Mouse (Mus musculus) right cerebral cortex, postnatal 10 days (tissue): Measurements from ENCODE around the gene Atp5s.
A peak's percentile ranks its signal among the peaks of the same experiment; 100 is the strongest.

Source experiments
- DNase-seq, 2 experiments: peaks; one replicate each; pipeline ENCODE4 v3.0.0; 2021; ENCODE audit warnings: low spot score in 2 of 2

The Atp5s gene

DNA sequence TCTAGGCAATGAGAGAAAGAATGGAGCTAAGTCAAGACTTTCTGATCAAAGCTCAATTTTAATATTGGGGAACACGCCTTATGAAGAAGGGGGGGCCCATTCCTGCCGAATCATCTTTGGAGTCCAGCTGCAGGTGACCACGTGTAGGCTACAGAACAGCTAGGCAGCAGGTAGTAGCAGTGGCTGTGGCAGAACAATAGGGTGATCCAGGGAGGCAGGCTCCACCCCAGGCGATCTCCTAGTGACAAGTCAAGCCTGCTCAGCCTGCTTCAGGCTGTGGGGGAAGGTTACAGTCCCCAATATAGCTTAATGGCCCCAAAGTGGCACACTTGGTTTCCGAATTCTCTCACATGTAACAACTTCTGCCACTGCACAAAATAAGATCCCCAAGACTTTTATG, 7.5 kb downstream of the Atp5s start:
- no peak for DNase-seq

DNA sequence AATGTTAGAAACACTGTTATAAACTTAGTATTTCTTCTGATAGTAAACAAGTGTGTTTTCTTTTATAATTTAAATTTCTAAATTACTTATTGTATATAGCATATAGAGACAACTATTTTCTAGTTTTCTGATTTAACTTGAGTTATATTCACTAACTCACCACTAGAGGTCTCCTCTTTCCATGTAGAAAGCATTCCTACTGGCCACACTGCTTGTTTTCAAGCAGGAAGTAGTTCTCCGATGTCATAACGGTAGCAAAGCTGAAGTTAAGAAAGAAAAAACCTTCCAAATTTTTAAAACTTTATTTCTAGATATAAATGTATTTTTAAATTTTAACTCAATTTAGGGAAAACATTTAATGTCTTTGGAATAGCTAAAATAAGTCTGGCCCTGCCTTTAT, 8.8 kb downstream of the Atp5s start:
- DNase-seq: no peak

DNA sequence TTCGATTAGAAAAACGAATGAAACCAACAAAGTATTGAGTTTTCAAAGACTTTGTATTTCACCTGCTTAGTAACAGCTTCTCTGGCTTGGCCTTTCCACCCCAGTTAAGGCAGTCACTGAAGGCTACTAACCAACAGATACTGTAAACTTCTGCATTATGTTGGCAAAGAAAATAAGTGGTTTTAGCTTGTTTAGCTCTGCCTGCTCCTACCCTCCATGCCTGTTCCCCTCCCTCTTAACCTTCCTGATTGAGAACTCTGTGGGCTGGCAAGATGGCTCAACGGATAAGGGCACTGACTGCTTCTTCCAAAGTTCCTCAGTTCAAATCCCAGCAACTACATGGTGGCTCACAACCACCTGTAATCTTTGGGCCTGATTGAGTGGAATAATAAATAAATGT, 9.2 kb downstream of the Atp5s start:
- no peak for DNase-seq

DNA sequence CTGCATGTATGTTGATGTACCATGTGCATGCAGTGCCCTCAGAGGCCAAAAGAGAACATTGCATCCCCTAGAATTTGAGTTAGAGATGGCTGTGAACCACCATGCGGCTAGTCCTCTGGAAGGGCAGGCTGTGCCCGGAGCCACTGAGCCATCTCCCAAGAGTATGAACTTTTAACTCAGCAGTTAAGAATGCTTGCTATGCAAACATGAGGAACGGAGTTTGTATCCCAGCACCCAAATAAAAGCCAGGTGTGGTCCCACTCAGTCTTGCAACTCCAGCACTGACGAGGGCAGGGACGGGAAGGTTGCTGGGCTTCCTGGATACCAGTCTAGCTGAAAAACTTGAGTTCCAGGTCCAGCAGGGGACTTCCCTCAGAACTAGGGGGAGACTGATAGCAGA, 17.2 kb downstream of the Atp5s start:
- no peak for DNase-seq

DNA sequence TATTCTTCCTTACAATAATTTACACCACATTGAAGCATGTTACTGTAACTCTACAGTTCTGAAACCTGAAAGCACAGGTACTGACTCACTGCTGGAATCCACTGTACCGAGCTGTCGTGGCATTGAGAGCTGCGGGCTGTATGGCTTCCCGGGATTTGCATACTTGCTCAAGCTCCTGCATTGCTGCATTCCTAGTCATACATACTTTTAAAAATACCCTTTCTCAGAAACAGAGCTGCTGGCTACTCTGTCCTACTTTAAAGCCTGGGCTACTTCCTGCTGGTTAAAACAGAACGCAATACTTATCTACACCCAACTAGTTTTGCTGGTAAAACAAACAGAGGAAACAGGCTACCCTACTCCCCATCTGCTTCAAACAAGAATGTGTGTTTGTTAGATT, 19.4 kb downstream of the Atp5s start:
- no peak for DNase-seq

DNA sequence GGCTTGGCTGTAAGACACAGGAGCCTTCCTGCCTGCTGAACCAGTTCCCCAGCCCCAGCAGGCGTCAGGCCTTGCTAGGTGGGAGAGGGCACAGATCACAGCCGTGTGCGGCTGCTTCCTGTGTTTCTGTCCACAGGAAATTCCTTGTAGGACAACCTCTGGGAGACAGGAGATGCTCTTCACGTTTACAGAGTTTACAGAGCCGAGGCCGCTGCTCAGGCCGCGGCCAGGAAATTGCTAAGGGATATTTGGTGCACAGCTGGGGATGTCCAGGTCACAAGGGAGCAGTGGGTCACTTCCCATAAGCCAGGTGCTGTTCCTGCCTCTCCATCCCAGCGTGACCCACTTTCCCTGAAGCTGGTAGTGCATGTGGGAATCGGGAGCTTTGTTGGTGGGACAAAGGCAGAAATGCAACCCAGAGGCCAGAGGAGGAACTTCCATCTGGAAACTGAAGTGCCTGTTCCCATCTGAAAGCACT, 27.2 kb downstream of the Atp5s start:
- DNase-seq: no peak

DNA sequence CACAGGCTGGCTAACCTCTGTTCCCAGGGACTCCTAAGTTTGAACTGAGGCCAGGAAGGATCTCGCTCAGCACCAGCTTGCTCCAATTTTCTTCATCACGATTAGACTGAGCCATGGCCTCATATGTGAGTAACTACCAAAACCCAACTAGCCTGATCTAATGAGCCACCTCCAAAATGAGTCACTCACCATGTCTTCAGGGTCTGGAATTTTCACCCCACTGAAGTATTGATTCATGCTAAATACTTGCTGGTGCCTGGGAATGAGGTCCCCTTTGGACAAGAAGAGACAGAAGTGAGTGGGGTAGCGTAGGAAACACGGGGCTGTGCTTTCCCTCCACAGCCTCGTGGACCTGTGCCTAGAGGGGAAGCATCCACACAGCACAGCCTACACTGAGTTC, 29.2 kb downstream of the Atp5s start:
- DNase-seq: no peak

DNA sequence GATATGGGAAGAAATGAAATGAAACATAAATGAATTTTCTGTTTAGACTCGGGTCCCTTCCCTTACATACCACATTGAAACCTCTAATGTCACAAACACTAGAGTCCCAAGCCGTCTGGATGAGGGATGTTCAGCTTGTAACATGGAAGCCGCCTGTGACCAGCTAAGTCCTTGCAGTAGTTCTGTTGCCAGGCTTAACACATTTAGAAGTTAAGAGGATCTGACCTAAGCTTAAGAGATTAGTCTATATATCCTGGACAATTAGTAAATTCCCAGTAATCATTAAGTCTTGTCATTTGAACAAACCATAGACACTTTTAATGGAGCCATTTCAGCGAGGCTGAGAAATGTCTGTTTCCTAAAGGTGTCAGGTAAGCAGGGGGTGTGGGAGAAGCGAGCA, 31.3 kb downstream of the Atp5s start:
- DNase-seq: no peak

DNA sequence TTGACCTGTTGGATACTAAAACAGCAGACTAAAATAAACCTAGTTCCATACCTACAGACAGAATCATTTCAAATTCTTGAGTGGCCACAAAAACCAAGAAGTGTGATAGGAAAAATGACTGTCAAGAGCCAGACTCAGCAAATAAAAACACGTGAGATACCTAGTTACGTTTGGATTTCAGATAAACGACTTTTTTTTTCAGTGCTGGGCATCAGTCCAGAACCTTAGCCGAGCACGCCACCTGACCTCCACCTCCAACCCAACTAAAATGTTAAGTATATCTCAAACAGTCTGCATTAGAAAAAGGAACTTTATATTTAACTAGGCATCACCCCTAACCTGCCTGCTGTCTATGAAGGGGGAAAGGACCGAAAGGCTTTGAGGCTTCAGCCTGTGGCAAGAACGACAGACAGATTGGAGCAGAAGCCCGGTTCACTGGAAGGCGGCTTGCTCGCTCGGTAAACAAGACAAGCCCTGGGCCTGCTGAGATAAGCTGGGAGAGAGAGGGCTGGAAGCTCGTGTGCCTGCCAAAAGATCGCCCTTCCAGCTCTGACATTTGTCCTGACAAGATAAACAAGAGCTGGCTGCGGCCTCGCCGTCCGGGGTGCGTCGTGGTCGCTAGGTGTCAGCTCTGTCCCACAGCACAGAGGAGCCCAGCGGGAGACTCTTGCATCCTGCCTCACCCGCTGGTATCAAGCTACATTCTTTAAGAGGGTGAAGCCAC, 32.8 kb downstream of the Atp5s start:
- peak; percentile 70 to 77 for DNase-seq

DNA sequence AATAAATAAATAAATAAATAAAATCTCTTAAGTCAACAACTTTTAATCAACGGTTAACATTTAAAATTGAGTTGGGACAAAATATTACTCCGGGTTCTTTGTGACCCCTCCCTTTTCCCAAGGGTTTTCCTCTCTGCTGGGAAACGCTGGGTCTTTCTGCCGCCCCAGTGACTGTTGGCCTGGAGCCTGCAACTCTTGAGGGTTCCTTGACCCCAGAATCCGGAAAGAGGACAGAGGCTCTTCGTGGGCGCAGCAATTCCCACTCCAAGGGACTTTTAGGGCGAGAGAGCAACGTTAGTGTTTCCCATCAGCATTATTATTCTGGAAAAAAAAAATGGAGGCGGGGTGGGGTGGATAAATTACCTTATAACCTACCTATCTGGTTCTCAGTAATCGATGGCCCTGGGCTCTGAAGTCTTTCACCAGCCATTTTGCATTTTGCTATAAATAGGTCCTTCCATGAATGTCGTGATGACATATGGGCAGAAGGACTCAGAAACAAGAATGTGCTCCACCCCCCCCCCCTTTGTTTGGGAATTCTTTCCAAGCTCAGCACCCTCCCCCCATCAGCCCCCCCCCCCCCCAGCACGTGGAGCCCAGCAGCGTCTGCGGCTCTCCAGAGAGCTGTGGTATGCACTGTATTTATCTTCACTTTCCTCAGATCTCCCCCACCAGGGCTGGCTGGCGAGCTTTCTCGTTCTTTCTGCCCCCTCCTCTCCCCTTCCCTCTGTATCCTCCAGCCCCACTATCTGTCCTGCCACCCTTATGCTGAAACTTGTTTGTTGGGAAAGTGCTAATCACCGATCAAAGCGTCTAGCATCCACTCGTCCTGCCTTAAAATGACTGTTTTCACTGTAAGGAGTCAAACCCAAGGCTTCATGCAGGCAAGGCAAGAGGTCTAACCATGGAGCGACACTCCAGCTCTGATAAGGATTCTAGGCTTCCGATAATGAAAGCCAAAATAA, 33.8 kb downstream of the Atp5s start:
- no peak for DNase-seq

DNA sequence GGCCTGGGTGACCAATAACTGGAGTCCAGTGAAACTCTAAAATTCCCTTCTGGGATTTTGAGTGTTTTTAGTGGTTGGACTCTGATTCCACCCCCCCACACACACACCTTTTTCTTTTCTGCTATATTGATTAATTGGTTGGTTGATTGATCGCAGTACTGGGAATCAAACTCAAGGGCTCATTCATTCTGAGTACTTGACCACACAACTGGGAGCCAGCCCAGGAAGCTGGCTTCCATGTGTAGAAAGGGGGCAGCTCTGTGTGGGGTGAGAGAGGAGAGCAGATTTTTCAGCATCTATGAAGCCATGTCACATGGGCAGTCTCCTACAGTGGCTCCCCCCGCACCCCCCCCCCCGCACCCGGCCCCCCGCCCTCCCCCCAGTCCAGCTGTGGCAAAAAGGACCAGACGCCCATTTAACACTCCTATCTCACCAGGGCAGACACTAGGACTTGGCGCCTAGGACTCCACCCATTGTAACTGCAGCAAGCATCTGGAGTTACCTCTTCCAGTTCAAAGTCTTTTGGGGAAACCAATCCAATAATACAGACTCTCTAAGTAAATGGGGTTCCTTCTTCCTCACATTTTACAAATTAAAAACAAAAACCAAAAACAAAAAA, 34.6 kb downstream of the Atp5s start:
- no peak for DNase-seq

DNA sequence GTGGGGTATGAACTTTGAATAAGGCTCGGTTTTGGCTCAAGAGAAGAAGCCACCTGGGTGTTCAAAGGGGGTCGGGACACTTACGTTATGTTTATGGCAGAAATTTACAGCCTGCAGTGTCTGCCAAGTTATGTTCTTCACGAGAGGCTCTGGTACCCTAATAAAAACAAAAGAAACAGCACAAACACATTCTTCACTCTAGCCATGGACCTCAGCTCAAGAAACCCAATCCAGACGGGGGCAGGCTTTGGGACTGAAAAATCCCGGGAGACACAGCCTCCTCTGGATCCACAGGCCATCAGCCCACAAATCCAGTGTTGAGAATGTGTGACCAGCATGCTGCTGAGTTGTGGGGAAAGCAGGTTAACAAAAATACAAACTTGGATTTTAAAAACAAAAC, 35.3 kb downstream of the Atp5s start:
- no peak for DNase-seq

DNA sequence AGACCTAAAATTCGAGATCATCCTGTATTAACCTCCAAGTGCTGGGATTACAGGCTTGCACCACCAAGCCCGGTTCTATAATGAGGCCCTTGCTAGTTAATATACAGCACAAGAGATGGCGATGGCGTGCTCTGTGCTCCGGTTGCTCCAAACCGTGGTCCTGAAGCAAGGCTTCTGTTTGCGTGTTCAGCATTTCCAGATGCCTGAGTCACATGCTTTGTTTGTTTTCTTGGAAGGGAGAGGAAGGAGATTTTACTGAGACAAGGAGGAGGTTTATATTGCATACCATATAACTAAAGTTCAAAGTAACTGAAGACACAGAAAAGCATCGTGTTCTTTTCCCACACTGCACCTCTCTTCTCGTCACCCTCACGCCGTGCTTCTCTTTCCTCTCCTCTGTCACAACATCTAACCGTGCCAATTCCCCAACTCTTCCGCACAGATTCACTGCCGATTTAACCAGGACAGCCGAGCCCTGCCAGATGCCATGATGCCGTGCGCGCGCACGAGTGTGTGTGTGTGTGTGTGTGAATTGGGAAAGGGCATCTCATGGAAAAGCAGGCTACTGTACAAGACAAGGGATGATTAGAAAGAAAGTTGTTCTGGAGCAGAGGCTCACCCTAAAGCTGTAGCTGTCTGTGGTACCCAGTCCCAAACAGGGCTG, 36.1 kb downstream of the Atp5s start:
- DNase-seq: no peak

DNA sequence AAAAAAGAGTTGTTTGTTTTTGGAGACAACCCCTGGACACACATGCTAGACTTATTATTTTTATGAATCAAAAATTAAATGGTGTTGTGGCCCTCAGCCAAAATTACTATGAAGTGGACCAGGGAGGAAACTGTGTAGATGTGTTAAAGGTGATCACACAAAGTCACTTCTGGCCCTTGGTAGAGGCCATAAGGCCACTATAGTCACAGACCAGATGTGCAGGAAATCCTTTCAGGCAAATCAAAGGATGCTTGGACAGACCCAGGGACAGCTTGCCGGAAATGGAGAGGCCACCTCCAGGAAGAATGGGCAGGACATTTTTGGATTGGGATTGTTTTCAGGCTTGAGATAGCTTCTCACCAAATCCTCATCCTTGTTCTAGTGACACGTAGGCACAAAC, 36.9 kb downstream of the Atp5s start:
- DNase-seq: no peak

DNA sequence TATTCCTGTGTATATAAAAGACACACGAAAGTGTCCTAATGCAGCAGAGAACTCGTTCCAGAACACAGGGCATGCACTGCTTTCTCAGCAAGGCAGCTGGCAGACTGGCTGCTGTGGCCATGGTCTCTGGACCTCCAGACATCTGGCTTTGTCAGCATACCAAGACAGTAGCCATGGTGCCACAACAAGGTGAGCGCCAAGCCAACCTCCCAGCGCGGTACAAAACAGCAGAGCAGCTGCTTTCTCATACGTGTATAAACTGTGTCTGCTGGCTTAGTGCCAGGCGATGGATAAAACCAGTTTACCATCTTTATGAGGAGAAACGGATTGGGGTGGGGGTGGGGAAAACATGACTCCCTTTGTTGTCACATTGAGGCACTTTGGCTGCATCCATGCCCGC, 40.8 kb downstream of the Atp5s start:
- DNase-seq: no peak

DNA sequence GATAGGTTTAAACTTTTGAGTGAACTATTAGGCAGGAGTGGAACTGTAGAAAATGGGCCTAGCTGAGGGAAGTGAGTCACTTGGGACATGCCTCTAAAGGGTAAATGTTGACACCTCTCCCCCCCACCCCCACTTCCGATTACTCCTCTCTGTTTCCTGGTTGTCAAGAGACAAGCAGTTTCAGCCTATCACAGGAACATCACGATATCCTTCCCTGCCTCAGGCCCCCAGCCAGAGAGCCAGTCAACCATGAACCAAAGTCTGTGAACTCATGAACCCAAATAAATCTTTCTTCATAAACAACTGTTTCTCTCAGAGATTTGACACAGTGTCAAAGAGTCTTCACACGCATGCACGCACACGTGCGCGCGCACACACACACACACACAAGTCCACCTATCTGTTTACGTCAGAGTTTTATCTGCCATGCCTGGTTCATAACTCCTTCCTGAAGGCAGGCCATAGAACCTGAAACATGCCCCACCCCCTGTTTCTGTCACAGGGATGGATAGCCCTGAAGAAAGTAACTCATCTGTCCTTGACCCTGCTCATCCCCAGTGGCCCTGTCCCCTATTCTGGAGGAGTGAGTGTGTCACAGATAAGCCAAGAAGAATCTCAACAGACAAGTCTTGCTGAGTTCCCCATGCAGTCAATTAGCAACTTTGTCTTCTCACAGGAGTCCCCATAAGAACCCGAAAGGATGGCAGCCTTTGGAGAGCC, 41.6 kb downstream of the Atp5s start:
- no peak for DNase-seq

DNA sequence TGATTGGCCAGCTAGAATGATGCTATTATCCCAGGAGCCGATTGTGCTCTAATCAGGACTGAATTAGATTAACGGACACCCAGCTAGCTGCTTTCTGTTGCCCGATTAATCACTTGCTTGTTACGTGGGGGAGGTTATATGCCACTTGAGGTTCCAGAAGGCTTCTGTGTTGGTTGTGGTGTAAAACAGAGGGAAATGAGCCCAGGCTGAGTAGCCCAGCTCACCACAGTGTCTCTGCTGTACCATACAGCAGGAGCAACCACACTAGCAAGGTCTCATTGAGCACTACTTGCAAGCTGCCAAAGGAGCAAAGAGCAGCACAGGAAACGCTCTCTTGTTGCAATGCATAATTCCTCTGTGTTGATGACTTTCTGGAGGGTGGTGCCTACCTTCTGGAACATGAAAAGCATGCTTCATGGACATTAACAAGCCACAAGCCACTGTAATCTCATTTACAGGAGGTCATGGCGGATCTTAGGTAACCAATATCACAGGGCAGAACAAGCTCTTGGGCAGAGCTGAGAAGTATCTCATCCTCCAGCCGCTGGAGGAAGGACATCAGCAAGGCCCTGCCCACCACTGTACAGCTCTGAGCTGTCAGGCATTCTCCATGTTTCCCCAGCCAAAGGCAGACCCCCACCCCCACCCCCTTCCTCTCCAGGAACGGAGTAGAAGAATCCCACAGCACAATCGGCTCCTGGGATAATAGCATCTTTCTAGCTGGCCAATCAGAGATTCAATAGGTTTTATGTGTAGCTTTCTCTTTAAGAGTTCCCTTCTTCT, 42.9 kb downstream of the Atp5s start:
- DNase-seq: no peak

DNA sequence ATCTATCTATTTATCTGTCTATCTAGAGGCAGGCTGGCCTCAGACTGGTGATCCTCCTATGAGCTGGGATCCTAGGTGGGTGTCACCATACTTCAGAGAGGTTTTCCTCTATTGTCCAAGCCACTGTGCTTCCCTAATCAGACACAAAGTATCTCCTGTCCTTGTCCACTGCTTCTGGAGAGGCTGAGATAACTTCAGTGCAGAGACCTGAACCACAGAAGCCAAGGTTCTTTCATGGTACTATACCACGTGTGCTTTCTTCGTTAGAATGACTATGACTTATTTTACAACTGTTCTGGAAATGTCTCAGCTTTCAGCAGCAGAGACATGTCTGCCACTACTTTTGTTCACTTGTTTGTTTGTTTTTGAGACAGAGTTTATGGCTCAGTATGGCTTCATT, 44.1 kb downstream of the Atp5s start:
- no peak for DNase-seq

DNA sequence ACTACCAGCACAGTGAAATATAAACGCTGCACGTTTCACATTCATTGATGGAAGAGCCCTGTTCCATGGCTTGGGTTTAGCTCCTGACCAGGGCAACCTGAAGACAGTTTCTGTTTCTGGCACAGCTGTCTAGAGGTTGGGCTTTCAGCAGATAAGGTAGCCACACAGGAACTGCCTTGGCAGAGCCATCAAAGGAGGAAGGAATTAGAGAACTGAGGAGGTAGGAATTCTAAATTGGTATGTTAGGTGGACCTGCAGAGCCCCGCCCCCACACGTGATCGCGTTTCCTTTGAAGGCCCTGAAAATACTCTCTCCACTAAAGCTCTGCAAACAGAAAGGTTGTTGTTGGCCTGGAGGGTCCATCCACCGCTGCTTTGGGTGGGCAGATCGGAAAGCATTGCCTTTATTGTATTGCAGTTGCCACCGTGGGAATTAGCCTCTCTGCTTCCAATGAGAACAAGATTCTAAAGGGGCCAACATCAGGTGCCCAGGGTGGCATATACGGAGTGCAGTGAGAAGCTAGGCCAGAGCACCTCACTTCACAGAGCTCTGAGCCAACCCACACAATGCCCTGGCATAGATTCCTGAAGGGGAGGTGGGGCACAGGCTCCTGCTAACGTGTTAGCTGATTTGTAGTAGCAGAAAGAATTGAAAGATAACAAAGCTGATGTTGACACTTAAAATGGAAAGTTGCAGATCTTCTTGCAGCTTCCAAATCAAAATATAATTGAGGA, 52.0 kb downstream of the Atp5s start:
- DNase-seq: no peak

DNA sequence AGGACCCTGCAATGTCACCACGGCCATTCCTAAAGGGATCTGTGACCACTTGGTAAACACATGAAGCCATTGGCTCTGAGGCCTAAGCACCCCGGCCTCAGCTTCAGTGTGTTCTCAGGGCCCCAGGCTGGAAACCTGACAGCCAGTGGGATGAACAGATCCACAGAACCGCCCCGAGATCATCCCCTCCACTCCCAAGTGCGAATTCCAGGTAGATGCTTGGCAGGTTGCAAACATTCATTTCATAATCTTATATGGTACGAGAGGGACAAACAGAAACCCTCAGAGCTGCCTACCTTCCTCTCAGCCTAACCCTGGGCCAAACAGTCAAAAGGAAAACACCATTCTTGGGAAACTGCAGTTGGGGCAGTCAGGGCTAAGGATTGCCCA, 52.6 kb downstream of the Atp5s start:
- DNase-seq: no peak
